Mouse (Mus musculus): ENCODE data around the gene Map1a.

- TF ChIP-seq GATA1 (IDR thresholded peaks at IDR 0.05; ENCODE audit: low read length) (no peak), TAL1 (IDR thresholded peaks at IDR 0.05; ENCODE audit: low read length) (no peak)
These were observed 8.3 kb downstream of the Map1a start for GRCm38 (mm10) chr2:121297701-121298100.
